Mouse (Mus musculus) embryonic fibroblast, embryonic 13.5 days (primary cell): Measurements from ENCODE around the gene Prickle4. TPM values are rescaled to one million over a fixed set of nuclear protein-coding genes. Genes with fewer than 3 reads are reported as not detected.
A peak's percentile ranks its signal among the peaks of the same experiment; 100 is the strongest.

Experiments
- H3K27ac ChIP-seq: 2 replicates; pipeline ENCODE4 v1.5.1; 2012; ENCODE audit warnings: low read length, control low read depth, inconsistent platforms; ENCODE audit not compliant: insufficient read depth
- H3K4me1 ChIP-seq: 2 replicates; pipeline ENCODE4 v1.6.1; 2011; ENCODE audit warnings: low read length; ENCODE audit not compliant: control insufficient read depth, insufficient read depth
- H3K4me3 ChIP-seq: 2 replicates; pipeline ENCODE4 v1.5.1; 2011; ENCODE audit warnings: mild to moderate bottlenecking, control low read depth, low read length; ENCODE audit not compliant: insufficient read depth
- CTCF ChIP-seq: IDR thresholded peaks from 2 replicates; pipeline ENCODE4 v1.5.1; 2011; ENCODE audit warnings: mild to moderate bottlenecking, control low read depth, low read length, moderate library complexity, borderline replicate concordance; ENCODE audit not compliant: insufficient read depth
- POLR2A ChIP-seq: IDR thresholded peaks from 2 replicates; pipeline ENCODE4 v1.6.1; 2011; ENCODE audit warnings: low read depth, mild to moderate bottlenecking, control low read depth, low read length, moderate library complexity
- polyA plus RNA-seq: library from polyadenylated mRNA; stranded (reverse); fragments of >200 nt; gene quantifications from 2 replicates; pipeline ENCODE4 v1.2.4, GENCODE M21; 2011; ENCODE audit warnings: low read depth; ENCODE audit not compliant: missing spikeins, insufficient read length

The Prickle4 gene
- not detected in 2 replicates for polyA plus RNA-seq

DNA sequence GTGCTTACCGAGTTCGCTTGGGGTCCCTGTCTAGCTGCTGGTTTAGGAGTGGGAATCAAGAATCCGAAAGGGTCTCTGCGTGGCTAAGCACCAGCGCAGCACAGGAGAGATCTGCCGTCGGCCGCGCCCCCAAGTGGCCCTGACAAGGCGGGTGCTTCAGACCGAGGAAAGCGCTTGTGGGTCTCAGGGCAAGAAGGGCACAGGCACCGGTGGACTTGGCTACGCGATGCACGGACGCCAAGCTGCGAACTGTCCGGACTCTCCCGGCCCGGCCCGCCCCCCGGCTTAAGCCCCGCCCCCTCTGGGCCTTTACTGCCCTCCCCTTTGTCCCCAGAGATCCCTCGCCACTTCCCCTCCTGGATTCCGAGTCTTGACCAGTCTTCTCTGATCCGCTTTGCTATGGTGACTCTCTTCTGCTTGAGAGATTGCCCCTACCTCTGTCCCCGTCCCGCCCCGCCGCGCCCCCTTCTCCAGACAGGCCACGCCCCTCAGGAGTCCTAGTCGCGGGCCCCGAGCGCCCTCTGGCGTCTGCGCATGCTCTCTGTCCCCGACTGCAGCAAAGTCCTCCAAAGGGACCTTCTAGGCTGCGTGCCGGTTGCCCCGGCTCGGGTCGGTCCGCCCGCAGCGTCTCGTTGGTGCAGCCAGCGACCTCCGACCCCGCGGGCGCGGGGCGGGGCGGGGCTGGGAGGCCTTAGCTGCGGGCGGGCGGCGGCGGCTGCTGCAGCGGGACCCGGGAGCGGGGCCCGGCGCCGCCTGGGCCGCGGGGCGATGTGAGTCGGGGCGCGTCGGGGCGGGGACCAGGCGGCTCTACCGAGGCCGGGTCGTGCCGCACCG, at the start of gene Prickle4:
Gene Prickle4 (minus strand): TSS at position 234 of the 834 bp plus-strand sequence.
- Histone ChIP-seq H3K4me3 (peak within 1 kb of the TSS; percentile 68), H3K27ac (no peak within 1 kb of the TSS), H3K4me1 (peaks cover 8% of the 10 kb centered on the region)
- TF ChIP-seq CTCF, result peak; percentile 70
- peak; percentile 50; the same call in 1 of the 2 replicates for TF ChIP-seq POLR2A

DNA sequence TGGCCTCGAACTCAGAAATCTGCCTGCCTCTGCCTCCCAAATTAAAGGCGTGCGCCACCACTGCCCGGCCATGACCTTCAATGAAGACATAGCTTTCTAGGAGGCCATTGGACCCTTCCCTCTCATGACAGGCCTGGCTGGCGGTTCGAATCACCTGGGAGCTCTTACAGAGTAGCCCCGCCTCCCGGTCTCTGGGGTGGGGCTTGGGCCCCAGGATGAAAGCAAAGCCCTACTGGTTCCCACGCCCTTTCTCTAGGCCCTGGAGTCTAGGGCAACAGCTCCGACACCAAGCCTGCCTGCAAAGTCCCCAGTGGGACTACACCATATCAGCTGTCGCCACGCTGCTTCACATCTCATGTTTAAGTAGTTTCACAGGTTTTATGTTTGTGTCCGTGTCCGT, 49.5 kb upstream of the Prickle4 start:
- H3K4me3 ChIP-seq, result no peak overlapping the region
- H3K4me1 ChIP-seq, result no peaks in the 10 kb centered on the region
- no peak for TF ChIP-seq CTCF
- no peak for TF ChIP-seq POLR2A
- no peak overlapping the region for H3K27ac ChIP-seq

DNA sequence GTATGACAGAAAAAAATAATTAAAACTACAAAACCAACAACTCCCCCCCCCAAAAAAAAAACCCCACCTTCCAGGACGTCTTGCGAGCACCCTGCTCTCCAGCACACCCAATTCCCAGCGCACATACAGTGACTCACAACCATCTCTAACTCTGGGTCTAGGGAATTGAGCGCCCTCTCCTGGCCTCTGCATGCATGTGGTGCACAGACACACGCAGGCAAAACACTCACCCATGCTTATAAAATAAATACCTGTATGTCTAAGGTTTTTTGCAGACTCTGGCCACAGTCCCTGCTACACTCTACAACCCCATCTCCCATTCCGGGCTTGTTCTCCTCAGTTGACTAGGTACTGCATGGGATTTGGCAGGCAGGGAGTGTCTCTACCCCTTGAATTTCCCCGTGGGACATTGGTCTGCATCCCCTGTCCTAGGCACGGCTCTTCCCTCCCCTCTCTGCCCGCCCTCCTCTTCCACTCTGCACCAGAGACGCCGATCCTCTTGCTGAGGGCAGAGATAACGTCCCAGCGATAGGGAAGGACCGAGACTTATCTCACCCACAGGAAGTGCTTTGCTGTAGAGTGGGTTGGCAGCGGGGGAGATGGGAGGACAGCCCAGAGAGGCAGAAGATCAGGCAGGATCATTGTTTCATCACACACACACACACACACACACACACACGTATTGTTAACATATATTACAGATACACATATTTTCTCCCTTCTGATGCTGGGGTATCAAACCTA, 48.6 kb upstream of the Prickle4 start:
- H3K4me3 ChIP-seq, result no peak overlapping the region
- H3K4me1 ChIP-seq, result no peaks in the 10 kb centered on the region
- no peak for TF ChIP-seq CTCF
- TF ChIP-seq POLR2A, result no peak
- H3K27ac ChIP-seq, result no peak overlapping the region

DNA sequence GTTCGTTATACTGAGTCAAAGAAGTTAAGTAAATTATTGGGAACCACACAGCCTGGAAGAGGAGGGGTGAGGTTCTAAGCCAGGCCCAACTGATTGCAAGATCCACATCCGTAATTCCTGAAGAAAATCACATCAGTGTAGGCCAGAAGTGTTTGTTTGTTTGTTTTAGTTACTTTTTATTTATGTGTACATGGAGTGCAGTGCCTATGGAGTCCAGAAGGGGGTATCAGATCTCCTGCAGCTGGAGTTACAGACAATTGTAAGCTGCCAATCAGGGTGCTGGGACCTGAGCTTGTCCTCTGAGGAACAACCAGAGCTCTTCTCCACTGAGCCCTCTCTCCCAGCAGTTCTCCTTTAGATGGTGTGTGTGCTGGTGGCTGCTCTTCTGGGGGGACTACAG, 45.6 kb upstream of the Prickle4 start:
- TF ChIP-seq CTCF, result no peak
- TF ChIP-seq POLR2A, result no peak
- no peak overlapping the region for H3K4me3 ChIP-seq
- H3K27ac ChIP-seq, result no peak overlapping the region
- H3K4me1 ChIP-seq, result no peaks in the 10 kb centered on the region

DNA sequence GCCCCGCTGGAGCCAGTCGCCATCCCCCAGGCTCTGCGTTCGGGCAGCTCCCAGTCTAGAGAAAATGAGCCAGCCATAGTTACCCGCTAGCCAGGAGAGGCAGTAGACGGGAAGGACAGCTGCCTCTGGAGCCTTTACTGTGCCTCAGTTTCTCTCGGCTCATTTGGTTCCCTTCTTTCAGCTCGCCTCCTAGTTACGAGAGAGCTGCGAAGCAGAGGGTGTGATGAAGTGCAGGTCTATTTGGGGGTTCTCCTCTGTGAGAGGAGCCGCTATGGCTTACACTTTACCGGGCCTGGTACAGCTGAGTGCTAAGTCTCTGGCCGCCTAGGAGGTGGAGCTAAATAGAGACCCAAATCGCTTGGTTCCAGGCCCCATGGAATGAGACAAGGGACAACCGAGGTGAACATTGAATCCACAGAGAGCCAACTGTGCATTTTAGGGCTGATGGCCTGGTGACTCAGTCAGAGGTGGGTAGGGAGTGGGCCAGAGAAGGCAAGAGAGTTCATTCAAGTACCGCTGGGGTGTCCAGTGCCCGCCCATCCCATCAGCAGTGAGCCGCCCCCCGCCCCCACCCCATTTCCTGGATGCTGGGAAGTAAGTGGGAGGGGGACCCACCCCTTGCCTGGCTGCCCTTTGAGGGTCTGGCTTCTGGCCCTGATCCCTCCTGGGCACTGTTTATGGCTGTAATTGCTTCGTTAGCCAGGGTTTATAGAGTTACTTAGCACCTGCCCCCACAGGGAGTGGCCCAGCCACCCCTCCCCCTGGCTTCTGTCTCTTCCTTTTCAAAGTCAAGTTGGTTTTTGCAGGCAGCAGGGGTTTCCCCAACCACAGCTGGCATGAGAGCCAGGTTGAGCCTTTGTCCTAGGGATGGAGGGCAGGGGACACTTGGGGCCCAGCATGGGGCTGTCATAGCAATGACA, 44.6 kb upstream of the Prickle4 start:
- Histone ChIP-seq H3K27ac (no peak overlapping the region), H3K4me1 (no peaks in the 10 kb centered on the region), H3K4me3 (peak overlapping the region; percentile 55)
- no peak for TF ChIP-seq CTCF
- peak; percentile 30; the same call in 1 of the 2 replicates for TF ChIP-seq POLR2A

DNA sequence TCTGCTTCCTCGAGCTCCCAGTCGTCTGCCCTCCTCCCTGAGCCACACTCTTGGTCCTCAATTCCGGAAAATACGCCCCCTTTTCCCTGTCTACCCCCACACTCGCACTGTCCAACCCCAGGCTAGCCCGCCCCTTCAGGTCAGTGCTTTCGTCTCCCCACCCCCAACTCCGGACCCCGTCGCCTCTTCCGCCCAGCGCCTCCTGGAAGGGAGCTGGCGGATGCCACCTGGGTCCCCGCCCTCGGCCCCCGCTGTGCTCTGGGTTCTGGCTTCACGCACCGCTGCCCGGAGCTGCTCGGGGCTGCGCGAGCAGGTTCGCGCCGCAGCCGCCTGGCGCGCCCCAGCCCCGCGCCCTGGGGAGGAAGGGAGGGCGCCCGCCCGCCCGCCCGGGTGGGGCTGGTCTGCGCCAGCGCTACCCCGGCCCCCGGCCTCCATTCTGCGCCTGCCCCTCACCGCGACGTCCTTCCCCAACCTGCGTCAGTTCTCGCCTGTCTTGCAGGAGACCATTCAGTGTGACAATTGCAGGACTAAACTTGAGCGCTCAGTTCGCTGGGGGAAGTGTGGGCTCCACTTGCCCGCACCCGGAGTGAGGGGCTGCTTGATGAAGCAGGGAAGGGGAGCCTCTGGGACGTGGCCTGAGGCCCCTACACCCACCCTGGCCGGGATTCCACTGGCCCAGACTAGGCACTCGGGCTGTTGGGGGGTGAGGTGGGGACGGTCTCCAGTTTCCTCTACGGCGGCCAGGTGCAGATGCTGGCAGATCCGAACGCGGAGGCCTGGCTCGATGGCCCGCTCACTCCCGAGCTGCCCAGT, 43.7 kb upstream of the Prickle4 start:
- no peaks in the 10 kb centered on the region for H3K4me1 ChIP-seq
- H3K4me3 ChIP-seq, result peak overlapping the region; percentile 55
- TF ChIP-seq POLR2A (no peak), CTCF (no peak)
- H3K27ac ChIP-seq, result no peak overlapping the region

DNA sequence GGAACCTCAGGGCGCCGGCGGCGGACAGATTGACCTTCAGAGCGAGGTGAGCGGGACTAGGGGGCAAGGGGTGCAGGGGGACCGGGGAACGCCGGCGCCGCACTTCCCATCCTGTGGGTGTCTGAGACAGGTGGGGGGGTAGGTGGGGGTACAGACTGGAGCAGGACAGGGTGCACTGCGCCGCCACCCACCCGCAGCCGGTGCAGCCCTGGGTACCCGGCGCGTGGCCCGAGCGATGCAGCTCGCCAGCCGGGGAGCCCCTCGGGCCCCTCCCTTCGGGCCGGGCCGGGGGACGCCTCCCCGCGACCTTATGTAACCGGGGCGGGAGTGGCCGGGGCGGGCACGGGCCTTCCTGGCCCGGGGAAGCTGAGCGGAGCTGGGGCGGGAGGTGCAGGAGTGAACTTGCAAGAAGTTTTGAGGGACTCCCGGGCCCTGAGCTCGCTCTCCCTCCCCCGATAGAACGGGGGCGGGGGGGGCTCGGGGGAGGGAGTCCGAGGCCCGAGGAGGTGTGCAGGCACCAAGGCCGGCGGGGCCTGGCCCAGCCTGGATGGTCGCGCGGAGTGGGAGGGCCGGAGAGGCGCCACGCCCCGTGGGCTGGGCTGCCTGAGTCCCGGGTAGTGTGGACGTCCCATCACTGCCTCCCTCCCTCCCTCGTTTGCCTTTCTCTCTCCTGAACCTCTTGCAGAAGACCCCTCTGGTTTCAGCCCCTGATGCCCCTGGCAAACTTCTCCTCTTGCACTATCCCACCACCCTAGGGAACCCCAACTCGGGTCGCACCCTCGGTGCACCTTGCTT, 42.9 kb upstream of the Prickle4 start:
- TF ChIP-seq POLR2A (peak; percentile 62), CTCF (no peak)
- no peaks in the 10 kb centered on the region for H3K4me1 ChIP-seq
- peak overlapping the region; percentile 55 for H3K4me3 ChIP-seq
- H3K27ac ChIP-seq, result no peak overlapping the region

DNA sequence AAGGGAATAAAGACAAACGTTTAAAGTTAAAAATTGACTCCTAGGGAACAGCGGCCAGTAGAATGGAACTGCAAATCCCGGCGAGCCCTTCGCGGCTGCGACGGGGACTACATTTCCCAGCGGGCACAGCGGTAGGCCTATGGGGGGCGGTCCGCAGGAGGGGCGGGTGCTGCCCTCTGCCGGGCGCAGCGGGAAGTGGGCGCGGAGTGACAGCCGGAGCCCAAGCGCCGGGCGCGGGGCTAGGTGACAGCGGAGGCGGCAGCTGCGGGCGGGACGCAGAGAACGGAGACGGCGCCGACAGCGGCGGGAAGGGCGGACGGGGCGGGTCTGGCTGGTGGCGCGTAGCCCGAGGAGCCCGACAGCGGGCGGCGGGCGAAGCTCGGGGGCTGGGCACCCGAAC, 42.3 kb upstream of the Prickle4 start, which contains the start of gene Tfeb:
Gene Tfeb (plus strand): TSS at position 175 of the 400 bp plus-strand sequence.
- Histone ChIP-seq H3K27ac (no peak within 1 kb of the TSS), H3K4me1 (no peaks in the 10 kb centered on the region), H3K4me3 (peak within 1 kb of the TSS; percentile 55)
- TF ChIP-seq CTCF (peak; percentile 60), POLR2A (no peak; the same call in 1 of the 2 replicates)
